ENCODE assay signal across 9 mouse cellular contexts in the genomic region with DNA sequence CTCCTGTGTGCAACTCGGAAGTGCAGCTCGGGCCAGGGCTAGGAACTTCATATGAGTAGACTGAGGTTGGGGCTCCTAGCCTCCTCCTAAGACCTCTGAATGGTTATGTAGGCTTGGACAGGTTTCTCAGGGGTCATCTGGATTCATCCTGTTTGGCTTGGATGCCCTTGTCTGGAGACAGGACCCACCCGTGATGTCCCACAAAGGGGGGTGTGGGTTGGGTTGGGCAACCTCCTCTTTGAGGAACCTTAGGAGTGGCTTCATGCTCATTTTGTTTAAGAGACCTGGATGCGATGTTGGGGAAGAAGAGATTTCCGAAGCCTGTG. TPM values are rescaled to one million over a fixed set of nuclear protein-coding genes. Genes with fewer than 3 reads are reported as not detected.
DNase-seq lines count a peak whose midpoint lies in the region; ATAC-seq and TF ChIP-seq lines count a peak whose summit lies in the region.
"Had no signal": no experiment of that assay in that cellular context is flagged by ENCODE, and none has a peak within 500 bp of the region (broad histone marks: within the 10 kb centered on the region; RNA-seq: fewer than 3 reads in every experiment).

No protein-coding gene starts in this region.

- no peak overlapping the region for H3K4me3 ChIP-seq in heart, adult 2 months
- peak overlapping the region; percentile 92 for H3K4me3 ChIP-seq in G1E (ENCODE audit: low read depth, low read length)
- H3K4me3 ChIP-seq in heart, postnatal 0 days (ENCODE audit: low read depth, low read length) = peak overlapping the region; percentile 72; the same call in 1 of the 2 replicates
- peak overlapping the region; percentile 69 for H3K4me3 ChIP-seq in liver, embryonic 16.5 days (ENCODE audit: low read depth, low read length)

- ATAC-seq in G1E (ENCODE audit: extremely low read depth, insufficient number of reproducible peaks, low FRiP score, poor library complexity, severe bottlenecking) = no peak
- ATAC-seq in heart, postnatal 0 days (ENCODE audit: insufficient read depth, low read depth) = no peak
- ATAC-seq in liver, embryonic 16.5 days (ENCODE audit: low read depth) = no peak
- no peak for ATAC-seq in cerebellum, adult (ENCODE audit: insufficient number of reproducible peaks, low FRiP score, low TSS enrichment)

- H3K79me2 ChIP-seq in heart, adult 2 months (replicated peaks; ENCODE audit: control insufficient read depth, insufficient read depth, low read length) = no peaks in the 10 kb centered on the region; the same call in 1 of the 2 replicates

- TF ChIP-seq EP300 in heart, adult 2 months (IDR thresholded peaks at IDR 0.05; ENCODE audit: insufficient read depth, low read depth, low read length) = no peak
- TF ChIP-seq EP300 in heart, postnatal 0 days (IDR thresholded peaks at IDR 0.05; ENCODE audit: low read depth) = no peak

- no peak overlapping the region for H3K9ac ChIP-seq in heart, adult 2 months (ENCODE audit: low read depth, low read length)
- H3K9ac ChIP-seq in heart, postnatal 0 days (replicated peaks; ENCODE audit: low read depth, low read length) = peak overlapping the region; percentile 85; the same call in 1 of the 2 replicates
- peak overlapping the region; percentile 78 for H3K9ac ChIP-seq in liver, embryonic 16.5 days (ENCODE audit: low read depth, low read length)

- no peak for TF ChIP-seq CTCF in heart, adult 2 months (IDR thresholded peaks at IDR 0.05)
- TF ChIP-seq CTCF in G1E (IDR thresholded peaks at IDR 0.05; ENCODE audit: low read depth, low read length) = no peak
- no peak for TF ChIP-seq CTCF in heart, postnatal 0 days (IDR thresholded peaks at IDR 0.05; ENCODE audit: low read depth)

- no peaks in the 10 kb centered on the region for H3K9me3 ChIP-seq in G1E (replicated peaks)
- H3K9me3 ChIP-seq in heart, postnatal 0 days (replicated peaks; ENCODE audit: control insufficient read depth, low read length) = no peaks in the 10 kb centered on the region
- H3K9me3 ChIP-seq in liver, embryonic 16.5 days (replicated peaks; ENCODE audit: control insufficient read depth, low read length) = no peaks in the 10 kb centered on the region

- peak in 1 of 2 experiments; percentile 21 for DNase-seq in heart, adult 2 months
- no peak for DNase-seq in heart, adult 9 months (ENCODE audit: low spot score in 2 of 2)
- DNase-seq in G1E (ENCODE audit: low spot score) = no peak
- no peak for DNase-seq in heart, postnatal 0 days (ENCODE audit: low spot score)
- DNase-seq in right cerebral cortex, postnatal 14 days = no peak
- no peak for DNase-seq in gastrocnemius, postnatal 14 days
- DNase-seq: cerebellum, postnatal 25 days had no signal

- no peaks in the 10 kb centered on the region for H3K27me3 ChIP-seq in heart, adult 2 months (ENCODE audit: control insufficient read depth, insufficient read depth, low read length)
- no peaks in the 10 kb centered on the region for H3K27me3 ChIP-seq in G1E (ENCODE audit: insufficient read depth, low read length)
- H3K27me3 ChIP-seq in heart, postnatal 0 days (ENCODE audit: control insufficient read depth, insufficient read depth, low read length) = no peaks in the 10 kb centered on the region
- no peaks in the 10 kb centered on the region for H3K27me3 ChIP-seq in liver, embryonic 16.5 days (ENCODE audit: control insufficient read depth, insufficient read depth, low read depth, low read length)

- H3K4me1 ChIP-seq in heart, adult 2 months (ENCODE audit: control insufficient read depth, insufficient read depth, low read length) = peaks cover 16% of the 10 kb centered on the region
- H3K4me1 ChIP-seq in G1E (ENCODE audit: insufficient read depth, low read depth, low read length) = peaks cover 79% of the 10 kb centered on the region
- H3K4me1 ChIP-seq in heart, postnatal 0 days (ENCODE audit: control insufficient read depth, insufficient read depth) = peaks cover 33% of the 10 kb centered on the region
- H3K4me1 ChIP-seq in liver, embryonic 16.5 days (ENCODE audit: control insufficient read depth, low read depth, low read length) = peaks cover 63% of the 10 kb centered on the region

- peak overlapping the region; percentile 92 for H3K4me2 ChIP-seq in heart, postnatal 0 days (ENCODE audit: low read depth, low read length)
- peak overlapping the region; percentile 72 for H3K4me2 ChIP-seq in liver, embryonic 16.5 days (ENCODE audit: low read depth, low read length)

- peaks cover 3% of the 10 kb centered on the region; the same call in 1 of the 2 replicates for H3K36me3 ChIP-seq in heart, adult 2 months (ENCODE audit: control insufficient read depth, insufficient read depth, low read length)
- peaks cover 68% of the 10 kb centered on the region for H3K36me3 ChIP-seq in G1E (replicated peaks)
- peaks cover 43% of the 10 kb centered on the region for H3K36me3 ChIP-seq in heart, postnatal 0 days (replicated peaks; ENCODE audit: control insufficient read depth, insufficient read depth, low read length)
- H3K36me3 ChIP-seq in liver, embryonic 16.5 days (ENCODE audit: control insufficient read depth, insufficient read depth) = peaks cover 45% of the 10 kb centered on the region

- intact Hi-C loops in heart, adult 2 months (cut with DNase I) = no loop called here
- intact Hi-C loops in gastrocnemius, postnatal 14 days (cut with DNase I; ENCODE audit: low total_unique reads) = no loop called here

- H3K27ac ChIP-seq in heart, adult 2 months = peak overlapping the region; percentile 91
- peak overlapping the region; percentile 94 for H3K27ac ChIP-seq in heart, postnatal 0 days (ENCODE audit: low read depth)
- H3K27ac ChIP-seq in liver, embryonic 16.5 days (ENCODE audit: low read length) = peak overlapping the region; percentile 95

- no peak for TF ChIP-seq POLR2A in heart, adult 2 months (IDR thresholded peaks at IDR 0.05; ENCODE audit: insufficient read depth, low read depth, low read length)

- 54% methylated on average over 5 of the region's 5 CpGs for WGBS in heart, adult 2 months
- WGBS in heart, postnatal 0 days = 43% methylated on average over 5 of the region's 5 CpGs
- WGBS in liver, embryonic 16.5 days (ENCODE audit: insufficient replicate concordance) = 36% methylated on average over 5 of the region's 5 CpGs

RNA-seq across cellular contexts. Expression of gene Bysl, which starts 14.5 kb away (rescaled TPM):
- 10 to 100 TPM; 15.7 to 15.9 TPM for total RNA-seq in heart, adult 2 months (2021)
- 13.2 and 15.6 TPM in 2 replicates for polyA plus RNA-seq in heart, adult 2 months (2012; rRNA removed)
- total RNA-seq in G1E (2014; fragmentation: Nextera tagmentation) (8.1 and 11.8 TPM in 2 replicates), G1E (2017) (11.3 and 11.9 TPM in 2 replicates)
- polyA plus RNA-seq in G1E (2012) = 35.2 and 44.0 TPM in 2 replicates
- total RNA-seq in heart, postnatal 0 days (2014; rRNA removed; ENCODE audit: low replicate concordance) = 14.3 and 17.4 TPM in 2 replicates
- polyA plus RNA-seq in heart, postnatal 0 days (2015; fragmentation: Nextera tagmentation; extraction: Ambion mirVana) = 15.8 and 19.9 TPM in 2 replicates
- polyA plus RNA-seq in liver, embryonic 16.5 days (2015; fragmentation: Nextera tagmentation; extraction: Ambion mirVana) = 12.5 and 12.7 TPM in 2 replicates
- total RNA-seq in gastrocnemius, postnatal 14 days (2021) = 10 to 100 TPM; 12.3 to 14.8 TPM

RNA-seq across cellular contexts. Expression of gene Med20, which starts 14.6 kb away (rescaled TPM):
- total RNA-seq in heart, adult 2 months (2021) = 10 to 100 TPM; 13.5 to 15.0 TPM
- polyA plus RNA-seq in heart, adult 2 months (2012; rRNA removed) = 17.4 and 25.1 TPM in 2 replicates
- total RNA-seq in G1E (2014; fragmentation: Nextera tagmentation) (36.4 and 38.8 TPM in 2 replicates), G1E (2017) (59.8 and 60.8 TPM in 2 replicates)
- 6.0 and 9.9 TPM in 2 replicates for polyA plus RNA-seq in G1E (2012)
- 26.5 and 30.1 TPM in 2 replicates for total RNA-seq in heart, postnatal 0 days (2014; rRNA removed; ENCODE audit: low replicate concordance)
- polyA plus RNA-seq in heart, postnatal 0 days (2015; fragmentation: Nextera tagmentation; extraction: Ambion mirVana) = 21.8 and 26.3 TPM in 2 replicates
- 22.3 and 22.4 TPM in 2 replicates for polyA plus RNA-seq in liver, embryonic 16.5 days (2015; fragmentation: Nextera tagmentation; extraction: Ambion mirVana)
- total RNA-seq in gastrocnemius, postnatal 14 days (2021) = 10 to 100 TPM; 10.3 to 12.6 TPM

RNA-seq across cellular contexts. Expression of gene Gm20517, which starts 14.6 kb away (rescaled TPM):
- 1 to 10 TPM; 2.8 TPM for total RNA-seq in heart, adult 2 months (2021)
- polyA plus RNA-seq in heart, adult 2 months (2012; rRNA removed) = 0.27 and 1.5 TPM in 2 replicates
- total RNA-seq in G1E (2014; fragmentation: Nextera tagmentation) = 2.7 and 9.6 TPM in 2 replicates
- 1.2 and 2.0 TPM in 2 replicates for total RNA-seq in G1E (2017)
- polyA plus RNA-seq in G1E (2012) = 0.05 TPM in 1 of 2 replicates, not detected in the other
- total RNA-seq in heart, postnatal 0 days (2014; rRNA removed; ENCODE audit: low replicate concordance) = 2.3 TPM in 1 of 2 replicates, not detected in the other
- 1.4 and 1.7 TPM in 2 replicates for polyA plus RNA-seq in heart, postnatal 0 days (2015; fragmentation: Nextera tagmentation; extraction: Ambion mirVana)
- 0.97 and 1.1 TPM in 2 replicates for polyA plus RNA-seq in liver, embryonic 16.5 days (2015; fragmentation: Nextera tagmentation; extraction: Ambion mirVana)
- total RNA-seq in gastrocnemius, postnatal 14 days (2021) = 1 to 10 TPM; 1.2 to 1.9 TPM

RNA-seq across cellular contexts. Expression of gene Usp49, which starts 33.7 kb away (rescaled TPM):
- total RNA-seq in heart, adult 2 months (2021) = 1 to 10 TPM; 3.4 to 3.6 TPM
- polyA plus RNA-seq in heart, adult 2 months (2012; rRNA removed) = 2.9 and 3.6 TPM in 2 replicates
- total RNA-seq in G1E (2014; fragmentation: Nextera tagmentation) = 16.0 and 41.7 TPM in 2 replicates
- 5.3 and 6.0 TPM in 2 replicates for total RNA-seq in G1E (2017)
- 15.6 and 16.4 TPM in 2 replicates for polyA plus RNA-seq in G1E (2012)
- total RNA-seq in heart, postnatal 0 days (2014; rRNA removed; ENCODE audit: low replicate concordance) = 3.5 and 10.8 TPM in 2 replicates
- 1.4 TPM in 2 replicates for polyA plus RNA-seq in heart, postnatal 0 days (2015; fragmentation: Nextera tagmentation; extraction: Ambion mirVana)
- polyA plus RNA-seq in liver, embryonic 16.5 days (2015; fragmentation: Nextera tagmentation; extraction: Ambion mirVana) = 2.9 and 3.6 TPM in 2 replicates
- total RNA-seq in gastrocnemius, postnatal 14 days (2021) = 1 to 10 TPM; 3.2 to 4.3 TPM
